Mouse (Mus musculus): Measurements from ENCODE around the gene Parp14.
"Not testable (repeated sequence)": the region's sequence is repeated elsewhere in the genome, so short reads cannot be mapped to it uniquely, and the experiment has no call there.

The Parp14 gene

DNA sequence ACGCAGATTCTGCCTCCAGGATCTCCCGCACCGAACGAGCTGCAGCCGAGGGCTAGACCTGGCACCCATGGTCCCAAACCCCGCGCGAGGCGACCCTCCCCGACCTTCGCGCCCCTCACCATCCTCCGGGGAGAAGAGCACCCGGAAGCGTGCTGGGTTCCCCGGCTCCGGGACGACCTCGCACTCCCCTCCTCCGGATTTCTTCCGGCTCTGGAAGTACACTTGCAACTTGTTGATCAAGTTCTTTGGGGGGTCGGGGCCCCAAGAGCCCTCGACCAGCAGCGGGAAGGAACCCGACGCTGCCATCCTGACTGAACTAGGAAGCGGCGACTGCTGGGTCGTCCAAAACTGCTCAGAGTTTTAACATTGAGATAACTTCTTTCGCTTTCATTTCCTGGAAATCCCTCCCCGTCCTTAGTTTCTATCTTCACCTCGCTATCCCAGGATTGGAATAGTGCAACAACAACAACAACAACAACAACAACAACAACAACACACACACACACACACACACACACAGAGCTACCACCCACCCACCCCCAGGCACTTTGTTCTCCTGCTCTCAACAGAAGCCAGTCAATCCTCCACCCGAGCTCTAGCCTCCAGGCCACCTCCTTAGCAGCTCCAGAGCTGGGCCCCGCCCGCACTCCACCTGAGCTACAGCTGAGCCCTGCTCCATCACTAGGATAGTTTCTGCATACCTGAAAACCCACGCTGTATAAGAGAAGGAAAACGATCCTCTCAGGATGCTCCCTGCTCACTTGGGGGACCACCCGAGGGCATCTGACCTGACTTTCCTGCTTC, at the start of gene Parp14:
Gene Parp14 (minus strand): TSS at position 497 of the 804 bp plus-strand sequence.
- DNase-seq (ENCODE audit: low read depth) = peak; percentile 13

DNA sequence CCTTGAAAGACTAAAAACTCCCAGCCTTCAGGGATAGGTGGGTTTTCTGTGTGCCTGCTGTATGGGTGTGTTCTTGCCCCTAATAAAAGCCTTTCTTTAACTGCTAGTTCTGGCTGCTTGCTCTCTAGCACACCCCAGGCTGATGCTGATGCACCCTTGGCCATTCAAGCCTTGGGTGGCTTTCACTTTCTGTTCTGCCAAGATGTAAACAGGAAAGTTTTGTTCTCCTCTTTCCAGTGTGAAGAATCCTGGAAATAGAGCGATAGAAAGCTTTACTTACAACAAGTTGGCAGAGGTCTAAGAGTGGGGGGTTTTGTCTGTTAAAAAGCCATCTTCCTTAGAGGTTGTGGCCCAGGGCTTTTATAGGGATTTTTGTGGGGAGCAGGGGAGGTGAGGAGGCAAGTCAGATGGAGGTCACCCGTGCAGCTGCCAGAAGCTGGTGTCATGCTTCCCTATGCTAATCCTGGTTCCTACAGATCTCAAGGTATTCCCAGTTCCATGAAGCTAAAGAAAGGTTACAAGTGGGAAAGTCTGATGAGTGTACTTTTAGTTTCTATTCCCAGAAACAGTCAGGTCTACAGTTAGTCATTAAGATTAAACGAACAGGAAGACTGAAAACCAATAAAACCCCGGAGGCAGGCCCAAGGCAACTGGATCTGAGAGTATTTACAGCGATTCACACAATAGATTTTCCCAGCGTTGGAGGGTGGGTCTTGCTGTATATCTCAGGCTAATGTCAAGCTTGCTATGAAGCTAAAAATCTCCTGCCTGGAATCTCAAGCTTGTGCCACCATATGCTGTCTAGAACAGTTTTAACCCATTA, 47.6 kb upstream of the Parp14 start:
- DNase-seq (ENCODE audit: low read depth) = no peak

DNA sequence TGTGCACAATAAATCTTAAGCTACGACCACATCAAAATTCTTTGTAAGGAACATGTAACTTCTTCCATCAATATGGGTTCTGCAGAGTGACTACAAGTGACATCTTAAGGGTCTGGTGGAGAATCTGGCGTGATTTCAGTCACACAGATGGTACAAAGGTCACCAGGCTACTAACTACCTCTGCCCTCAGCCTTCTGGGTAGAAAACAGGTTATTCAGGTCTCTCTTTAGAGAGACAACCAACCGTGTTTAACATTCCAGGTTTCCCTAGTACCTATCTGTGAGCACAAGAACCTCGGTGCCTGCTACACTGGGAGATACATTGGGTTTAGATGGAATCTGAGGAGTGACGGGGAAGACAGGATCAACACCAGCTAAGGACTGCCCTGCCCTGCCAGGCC, 43.0 kb upstream of the Parp14 start:
- no peak for DNase-seq (ENCODE audit: low read depth)

DNA sequence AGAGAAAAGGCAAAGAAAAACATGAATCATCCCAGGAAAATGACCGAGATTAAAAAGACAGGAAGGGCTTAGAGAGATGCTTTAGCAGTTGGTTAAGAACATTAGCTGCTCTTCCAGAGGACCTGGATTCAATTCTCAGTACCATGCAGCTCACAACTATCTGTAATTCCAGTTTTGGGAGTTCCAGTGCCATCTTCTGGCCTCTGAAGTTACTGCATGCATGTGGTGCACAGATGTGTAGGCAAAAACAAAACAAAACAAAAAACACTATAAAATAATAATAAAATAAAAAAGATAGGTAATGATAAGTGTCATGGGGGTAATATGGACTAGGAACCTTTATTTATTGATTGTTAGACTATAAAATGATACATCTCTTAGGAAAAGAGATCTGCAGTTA, 42.2 kb upstream of the Parp14 start:
- no peak for DNase-seq (ENCODE audit: low read depth)

DNA sequence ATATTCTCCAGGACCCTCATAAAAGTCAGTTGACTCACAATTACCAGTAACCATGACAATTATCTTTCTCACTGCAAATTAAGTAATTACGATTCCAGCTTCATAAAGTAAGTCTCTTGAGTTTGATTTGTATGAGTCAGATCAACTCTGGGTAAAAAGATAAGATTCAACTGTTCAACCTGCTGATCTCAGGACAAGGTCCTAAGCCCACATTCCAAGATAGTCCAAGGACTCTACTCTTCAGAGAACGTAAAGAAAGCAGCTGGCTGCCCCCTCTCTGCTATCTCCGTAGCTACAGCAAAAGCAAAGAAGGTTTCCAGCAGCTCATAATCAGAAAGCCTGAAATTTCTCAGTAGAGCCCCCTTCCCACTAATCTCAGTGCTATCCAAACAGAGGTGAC, 40.1 kb upstream of the Parp14 start:
- DNase-seq (ENCODE audit: low read depth) = no peak

DNA sequence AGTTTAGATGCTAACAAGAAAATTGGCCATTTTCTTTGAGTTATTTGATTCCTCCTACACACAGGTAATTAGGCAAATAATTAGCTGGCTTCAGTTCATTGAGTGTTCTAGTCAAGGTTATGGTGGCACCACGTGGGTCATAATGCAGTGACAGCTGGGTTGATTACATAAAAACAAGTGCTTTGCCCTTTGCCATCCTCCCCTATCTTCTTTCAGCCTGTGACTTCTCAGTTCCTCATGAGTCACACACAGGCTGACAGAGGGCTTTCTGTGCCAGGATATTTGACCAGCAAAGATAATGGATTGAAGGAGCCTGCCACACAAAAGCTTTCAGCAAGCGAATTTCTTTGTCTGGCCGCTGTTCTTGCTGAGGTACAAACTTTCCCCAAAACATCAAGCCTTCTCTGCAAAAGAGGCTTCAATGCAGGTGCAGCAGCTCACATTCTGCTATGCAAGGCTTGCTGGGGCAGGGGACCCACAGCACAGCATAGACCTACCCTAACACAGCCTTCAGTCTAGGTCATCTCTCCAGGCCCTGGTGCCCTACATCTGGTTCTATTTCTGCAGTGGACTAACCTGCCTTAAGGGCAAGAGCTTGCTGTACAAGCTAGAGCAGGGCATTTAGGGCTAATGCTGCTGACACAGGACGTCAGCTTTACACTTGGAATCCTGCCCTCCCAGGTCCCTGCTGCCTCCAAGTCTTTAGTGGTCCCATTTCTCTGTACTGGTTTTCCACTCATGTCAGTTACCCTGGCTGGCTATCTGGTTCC, 36.3 kb upstream of the Parp14 start:
- DNase-seq (ENCODE audit: low read depth) = no peak

DNA sequence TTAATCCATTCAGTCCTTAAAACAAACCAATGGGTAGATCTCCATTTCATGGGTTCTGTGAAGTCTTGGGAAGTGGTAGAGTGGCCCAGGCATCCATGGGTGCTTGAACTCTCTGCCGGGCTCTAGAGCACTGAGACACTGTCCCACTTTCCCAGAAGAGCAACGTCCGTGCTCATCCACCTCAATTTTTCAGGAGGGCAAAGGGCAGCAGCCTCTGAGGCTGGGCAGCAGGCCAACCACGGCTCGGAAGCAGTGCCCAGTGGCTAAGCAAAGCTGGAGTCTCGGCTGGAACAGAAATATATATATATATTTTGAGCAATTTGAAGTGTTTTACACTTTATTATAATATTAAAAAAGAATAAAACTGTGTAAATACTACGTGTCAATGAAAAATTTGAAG, 35.5 kb upstream of the Parp14 start:
- no peak for DNase-seq (ENCODE audit: low read depth)

DNA sequence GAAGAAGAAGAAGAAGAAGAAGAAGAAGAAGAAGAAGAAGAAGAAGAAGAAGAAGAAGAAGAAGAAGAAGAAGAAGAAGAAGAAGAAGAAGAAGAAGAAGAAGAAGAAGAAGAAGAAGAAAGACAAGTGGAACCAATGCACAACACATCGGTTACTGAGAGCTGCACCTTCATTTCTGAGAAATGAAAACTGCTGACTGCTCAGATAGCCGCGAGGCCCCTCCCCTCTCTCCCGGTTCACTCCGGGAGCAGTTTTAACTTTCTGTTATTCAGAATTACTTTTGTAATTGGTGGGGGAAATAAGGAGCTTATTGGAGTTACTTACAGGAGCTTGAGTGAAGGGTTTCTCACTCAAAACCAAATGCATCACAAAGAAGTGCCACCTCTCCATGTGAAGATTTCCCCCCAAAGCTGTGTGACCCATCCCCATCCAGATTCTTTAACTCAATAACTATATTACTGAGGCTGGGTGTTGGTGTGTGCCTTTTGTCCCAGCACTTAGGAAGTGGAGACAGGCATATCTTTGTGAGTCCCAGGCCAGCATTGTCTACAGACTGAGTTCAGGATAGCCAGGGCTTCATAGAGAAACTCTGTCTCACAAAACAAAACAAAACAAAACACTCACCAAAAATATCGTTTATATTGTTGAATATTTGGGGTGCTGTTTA, 34.6 kb upstream of the Parp14 start:
- DNase-seq (ENCODE audit: low read depth) = no peak

DNA sequence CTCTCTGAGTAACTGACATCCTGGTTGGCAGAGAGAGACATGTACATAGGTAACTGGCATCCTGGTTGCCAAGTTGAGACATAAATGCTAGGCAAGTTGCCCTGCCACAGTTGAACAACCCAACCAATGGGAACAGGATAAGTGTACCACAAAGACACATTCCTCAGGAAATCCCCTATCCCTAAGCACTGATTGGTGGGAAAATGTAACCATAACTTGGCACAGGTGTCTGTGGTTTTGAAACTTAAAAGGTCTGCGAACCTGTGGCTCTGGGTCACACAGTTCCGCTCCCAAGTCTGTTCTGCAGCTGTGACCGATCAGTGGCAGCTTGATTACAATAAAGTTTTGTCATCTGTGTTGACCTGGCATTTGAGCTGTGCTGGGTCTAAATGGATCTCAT, 34.0 kb upstream of the Parp14 start:
- peak; percentile 36 for DNase-seq (ENCODE audit: low read depth)

DNA sequence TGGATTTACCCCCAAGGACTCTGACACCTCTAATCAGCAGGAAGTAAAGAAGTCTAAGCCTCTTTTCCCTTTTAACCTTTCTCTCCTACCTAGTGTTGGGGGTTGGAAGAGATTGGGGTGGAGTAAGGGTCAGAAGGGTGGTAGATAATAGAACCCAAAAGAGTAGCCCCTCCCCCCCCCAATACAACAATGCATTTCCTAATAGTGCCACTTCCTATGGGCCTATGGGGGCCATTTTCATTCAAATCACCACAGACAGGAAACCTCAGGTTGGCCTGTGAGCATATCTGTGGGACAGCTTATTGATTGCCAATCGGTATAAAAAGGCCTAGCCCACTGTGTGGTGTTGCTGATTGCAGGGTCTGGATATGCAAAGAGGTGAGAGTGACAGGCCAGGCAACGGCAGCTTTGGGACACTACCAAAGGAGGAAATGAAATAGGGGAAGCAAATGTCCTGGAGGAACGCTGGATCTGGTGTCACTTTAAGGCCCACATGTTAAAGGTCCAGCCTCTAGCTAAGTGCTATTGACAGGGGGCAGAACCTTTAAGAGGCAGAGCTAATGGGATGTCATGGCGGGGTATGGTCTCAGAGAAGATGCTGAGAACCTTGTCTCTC, 32.9 kb upstream of the Parp14 start:
- DNase-seq (ENCODE audit: low read depth) = no peak

DNA sequence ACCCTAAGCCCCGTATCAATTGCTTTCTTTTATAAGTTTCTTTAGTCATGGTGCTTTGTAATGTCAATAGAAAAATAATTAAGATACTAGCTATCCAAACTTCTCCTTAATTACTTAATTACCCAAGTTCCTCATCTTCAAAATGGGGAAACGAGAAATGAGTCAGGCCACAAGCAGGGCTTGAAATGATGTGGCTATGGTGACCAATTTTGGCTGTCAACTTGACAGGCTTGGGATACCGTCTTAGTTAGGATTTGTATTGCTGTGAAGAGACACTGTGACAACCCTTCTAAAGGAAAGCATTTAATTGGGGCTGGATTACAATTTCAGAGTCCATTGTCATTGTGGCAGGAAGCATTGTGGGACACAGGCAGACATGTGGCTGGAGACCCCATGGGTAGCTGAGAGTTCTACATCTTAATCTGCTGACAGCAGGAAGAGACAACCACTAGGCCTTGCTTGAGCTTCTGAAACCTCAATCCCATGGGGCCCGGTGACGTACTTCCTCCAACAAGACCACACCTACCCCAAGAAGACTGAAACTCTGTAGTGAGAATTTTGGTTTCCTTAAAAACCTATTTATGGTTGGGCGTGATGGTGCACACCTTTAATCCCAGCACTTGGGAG, 31.8 kb upstream of the Parp14 start:
- no peak for DNase-seq (ENCODE audit: low read depth)

DNA sequence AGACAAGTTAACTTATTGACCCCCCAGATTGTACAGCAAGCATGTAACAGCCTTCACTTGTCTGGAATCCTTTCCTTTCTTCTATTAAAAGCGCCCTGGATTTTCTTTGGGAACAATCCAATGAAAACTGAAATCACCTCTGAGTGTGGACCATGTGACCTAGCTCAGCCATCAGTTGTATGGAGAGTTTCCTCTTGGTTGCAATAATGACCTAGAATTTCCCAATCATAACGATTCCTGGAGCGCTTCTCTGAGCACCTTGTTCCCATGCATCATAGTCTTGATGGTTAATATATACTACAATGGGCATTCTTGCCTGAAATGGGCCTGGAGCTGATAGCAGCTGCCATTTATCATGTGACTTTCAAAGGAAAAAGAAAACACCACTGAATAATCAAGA, 29.2 kb upstream of the Parp14 start:
- no peak for DNase-seq (ENCODE audit: low read depth)

DNA sequence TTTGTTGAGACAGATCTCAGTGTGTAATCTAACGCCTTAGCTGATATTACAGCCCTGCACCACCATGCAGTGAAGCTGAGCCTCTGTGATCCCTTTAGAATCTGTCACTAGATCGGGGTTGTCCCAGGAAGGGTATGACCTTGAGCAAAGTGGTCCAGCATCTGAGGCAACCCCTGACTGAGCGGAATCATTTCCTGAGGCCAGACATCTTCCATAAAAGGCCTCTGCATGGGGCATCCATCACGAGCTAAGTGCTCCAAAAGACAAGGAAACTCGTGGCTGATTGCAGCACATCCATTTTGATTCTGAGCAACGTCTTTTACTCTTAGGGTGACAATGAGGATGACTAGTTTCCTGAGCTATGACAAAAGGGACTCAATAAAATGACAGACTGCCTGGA, 23.7 kb upstream of the Parp14 start:
- DNase-seq (ENCODE audit: low read depth) = no peak

DNA sequence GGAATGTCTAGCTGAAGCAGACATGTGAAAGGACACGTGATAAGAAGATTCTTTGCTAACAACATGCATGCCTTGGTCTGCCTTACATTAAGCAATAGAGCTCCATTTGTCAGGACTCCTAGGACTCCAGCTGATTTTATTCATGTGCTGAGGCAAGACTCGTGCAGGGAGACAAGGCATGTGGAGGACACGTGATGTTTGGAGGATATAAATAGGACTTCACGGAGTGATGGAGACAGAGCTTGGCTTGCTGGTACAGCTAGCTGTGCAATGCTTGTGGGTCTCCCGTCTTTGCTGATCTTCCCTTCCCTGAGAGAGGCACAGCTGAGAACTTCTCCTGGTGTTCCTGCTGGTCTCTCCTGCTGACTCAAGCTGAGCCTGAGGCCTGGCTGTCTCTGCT, 20.3 kb upstream of the Parp14 start:
- DNase-seq (ENCODE audit: low read depth) = not testable (repeated sequence)

DNA sequence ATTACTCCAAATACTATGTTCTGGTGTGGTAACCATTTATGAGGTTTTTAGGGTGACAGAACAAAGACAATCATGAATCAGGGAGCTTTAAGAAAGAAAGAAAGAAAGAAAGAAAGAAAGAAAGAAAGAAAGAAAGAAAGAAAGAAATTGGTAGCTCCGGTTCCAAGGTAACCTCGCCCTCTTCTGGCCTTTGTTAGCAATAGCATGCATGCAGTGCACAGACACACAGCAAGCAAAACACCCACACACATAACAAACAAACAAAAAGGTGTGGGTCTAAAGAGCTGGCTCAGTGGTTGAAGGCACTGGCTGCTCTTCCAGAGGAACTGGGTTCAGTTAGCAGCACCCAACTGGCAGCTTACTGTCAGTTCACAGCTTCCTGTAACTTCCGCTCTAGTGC, 19.3 kb upstream of the Parp14 start:
- DNase-seq (ENCODE audit: low read depth) = no peak

DNA sequence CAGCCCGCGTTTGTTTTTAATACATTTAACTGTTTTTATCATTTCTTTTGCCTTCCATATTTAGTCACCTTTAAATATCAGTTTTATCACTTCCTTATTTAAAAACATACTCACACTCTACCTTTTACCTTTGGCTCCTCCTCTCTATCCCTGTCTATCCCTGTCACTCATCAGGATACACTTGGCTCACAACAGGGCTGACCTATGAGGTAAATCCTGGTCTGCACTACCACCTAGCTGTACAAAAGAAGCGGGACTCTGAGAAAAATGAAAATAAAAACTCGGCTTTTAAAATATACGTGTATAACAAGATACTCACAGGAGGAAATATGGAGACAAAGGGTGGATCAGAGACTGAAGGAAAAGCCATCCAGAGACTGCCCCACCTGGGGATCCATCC, 17.6 kb upstream of the Parp14 start:
- no peak for DNase-seq (ENCODE audit: low read depth)

DNA sequence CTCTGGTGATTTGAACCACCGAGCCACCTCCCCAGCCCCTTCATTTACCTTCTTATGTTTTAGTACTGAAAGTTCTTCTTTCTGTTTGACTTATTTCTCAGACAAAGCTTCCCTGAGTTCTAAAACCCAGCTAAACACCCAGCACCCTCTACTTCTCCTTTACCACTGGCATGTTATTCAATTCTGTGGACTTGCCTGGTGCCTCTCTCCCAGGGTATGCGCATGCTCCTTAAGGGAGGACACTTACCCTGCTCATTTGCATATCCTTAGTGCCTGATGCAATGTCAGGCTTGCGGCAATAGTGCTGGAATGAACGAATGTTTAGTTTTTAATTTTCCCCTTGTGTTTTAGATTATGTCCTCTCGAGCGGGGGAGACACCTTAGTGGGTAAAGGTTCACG, 16.8 kb upstream of the Parp14 start:
- DNase-seq (ENCODE audit: low read depth) = no peak

DNA sequence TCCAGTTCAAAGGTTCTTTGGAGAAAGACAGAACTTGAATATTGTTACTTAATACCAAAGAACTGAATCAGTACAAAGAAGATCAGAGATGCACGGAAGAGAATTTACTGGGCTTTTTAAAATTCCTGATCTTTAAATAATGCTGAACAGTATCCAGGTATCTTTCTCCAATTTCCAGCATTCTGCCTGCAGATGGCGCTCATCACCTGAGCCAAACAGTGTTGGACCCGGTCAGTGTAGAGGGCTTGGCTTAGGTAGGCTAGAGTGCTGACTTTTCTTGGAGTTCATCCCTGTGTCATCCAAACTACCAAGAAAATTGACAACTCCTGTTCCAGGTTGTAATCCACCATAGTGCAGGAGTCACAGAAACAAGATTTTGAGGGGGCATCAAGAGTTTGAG, 3.1 kb upstream of the Parp14 start:
- peak; percentile 7 for DNase-seq (ENCODE audit: low read depth)

DNA sequence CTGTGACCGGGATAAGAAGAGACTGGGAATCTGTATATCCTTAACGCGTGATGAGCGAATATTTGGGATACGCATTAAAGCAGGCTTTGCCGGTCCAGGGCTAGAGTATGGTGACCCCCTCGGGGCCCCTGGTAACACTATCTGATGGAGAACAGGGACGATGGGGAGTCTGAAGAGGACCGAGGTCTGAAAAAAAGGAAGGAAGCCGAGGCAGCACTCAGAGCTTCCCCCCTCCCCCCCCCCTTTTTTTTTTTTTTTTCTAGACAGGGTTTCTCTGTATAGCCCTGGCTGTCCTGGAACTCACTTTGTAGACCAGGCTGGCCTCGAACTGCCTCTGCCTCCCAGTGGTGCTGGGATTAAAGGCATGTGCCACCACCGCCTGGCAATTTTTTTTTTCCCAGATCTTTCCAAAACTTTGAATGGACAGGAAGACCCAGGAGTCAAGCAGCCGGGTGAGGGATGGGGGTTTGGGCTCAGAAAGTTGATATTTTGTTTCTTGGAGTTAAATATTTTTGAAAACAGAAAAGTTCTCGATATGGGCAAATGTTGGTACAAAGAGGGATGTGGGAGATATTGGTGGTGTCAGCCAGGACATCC, 1.2 kb upstream of the Parp14 start:
- DNase-seq (ENCODE audit: low read depth) = no peak

DNA sequence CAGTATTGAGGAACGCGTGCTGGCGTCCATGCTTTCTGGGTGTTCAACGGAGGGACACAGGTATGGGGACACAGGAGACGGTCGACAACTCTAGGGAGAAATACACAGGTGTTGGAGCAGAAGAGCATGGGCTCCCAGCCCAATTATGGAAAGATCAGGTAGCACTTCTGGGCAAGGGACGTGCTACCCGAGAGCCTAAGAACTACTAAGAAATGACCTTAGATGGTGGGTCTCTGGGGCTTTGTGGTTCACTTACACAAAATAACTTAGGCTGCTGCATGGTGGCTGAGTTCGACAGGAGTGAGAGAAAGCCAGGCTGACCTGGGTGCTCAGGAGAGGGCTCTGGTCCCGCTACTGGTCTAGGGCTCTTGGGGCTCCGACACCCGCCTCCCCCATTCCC, 554 bp upstream of the Parp14 start:
- DNase-seq (ENCODE audit: low read depth) = no peak

DNA sequence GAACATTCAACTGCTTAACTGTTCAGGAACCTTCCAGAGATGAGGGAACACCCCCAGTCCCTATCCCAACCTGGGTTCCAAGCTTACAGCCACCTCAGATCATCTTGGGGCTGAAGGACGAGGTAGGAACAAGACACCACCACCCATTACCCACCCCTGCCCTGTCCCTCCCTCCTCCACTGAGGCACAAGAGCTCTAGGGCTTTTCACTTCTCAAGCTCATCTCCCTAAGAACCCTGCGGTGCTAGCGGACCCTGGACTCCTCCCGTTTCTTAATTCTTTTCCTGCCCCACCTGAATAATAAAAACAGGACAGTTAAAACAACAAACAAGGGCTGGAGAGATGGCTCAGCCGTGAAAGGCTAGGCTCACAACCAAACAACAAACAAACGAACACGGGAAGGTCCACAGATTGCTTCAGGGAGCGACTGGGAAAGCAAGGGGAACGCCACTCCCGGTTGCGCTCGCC, 730 bp downstream of the Parp14 start:
- peak; percentile 8 for DNase-seq (ENCODE audit: low read depth)
